Mouse (Mus musculus) large intestine, adult 2 months (tissue): ENCODE results near the gene Fam3b. TPM values are rescaled to one million over a fixed set of nuclear protein-coding genes. Genes with fewer than 3 reads are reported as not detected.

Experiments used
- DNase-seq: peaks from one replicate; pipeline ENCODE4 v3.0.0-alpha.2; 2012; ENCODE audit warnings: low read depth, low spot score
- WGBS: fragments of 180-500 bp; shearing (Covaris S2); methylation state at CpG from one replicate; pipeline ENCODE4 v1.1.7; 2018; 5-methylcytosine and 5-hydroxymethylcytosine counted together
- polyA plus RNA-seq: library from polyadenylated mRNA; depleted of rRNA; stranded (reverse); fragments of >200 nt; gene quantifications from 2 replicates; pipeline ENCODE4 v1.2.3, GENCODE M21; 2012

Gene Fam3b
- polyA plus RNA-seq, 1 experiment, result 220 TPM

- 21% methylated on average over 5 of the region's 5 CpGs for WGBS
- DNase-seq, result peak; percentile 86
Observed at GRCm38 (mm10) chr16:97497682-97498081, 16.9 kb downstream of the Fam3b start.

- no peak for DNase-seq
- 15% methylated on average over 3 of the region's 3 CpGs for WGBS
Observed at GRCm38 (mm10) chr16:97496026-97496425, 18.6 kb downstream of the Fam3b start.

- 58% methylated on average over 1 of the region's 1 CpGs for WGBS
- DNase-seq, result no peak
Observed at GRCm38 (mm10) chr16:97492369-97492768, 22.2 kb downstream of the Fam3b start.

- WGBS, result 46% methylated on average over 2 of the region's 2 CpGs
- no peak for DNase-seq
Observed at GRCm38 (mm10) chr16:97478655-97479054, 36.0 kb downstream of the Fam3b start.

DNA sequence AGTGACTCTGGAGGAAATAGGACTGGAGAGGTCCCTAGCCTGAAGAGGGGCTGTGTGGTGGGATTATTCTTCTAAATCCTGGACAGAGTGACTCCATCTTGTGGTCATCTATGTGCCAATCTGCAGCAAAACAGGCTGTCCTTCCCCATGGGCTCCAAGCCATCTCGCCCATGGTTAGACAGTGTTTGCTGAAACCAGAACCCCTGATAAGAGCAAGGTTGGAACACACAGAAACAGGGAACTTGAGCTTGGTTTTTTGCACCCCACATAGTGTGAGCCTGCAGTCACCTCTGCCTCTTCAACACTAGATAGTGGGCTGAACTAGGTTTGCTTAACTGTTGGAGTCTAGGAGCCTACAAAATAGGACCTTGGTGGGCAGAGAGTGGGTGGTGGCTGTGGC lies 38.1 kb downstream of the Fam3b start:
- WGBS, result 80% methylated on average over 1 of the region's 1 CpGs
- no peak for DNase-seq

GRCm38 (mm10) chr16:97475581-97475980 lies 39.0 kb downstream of the Fam3b start:
- DNase-seq, result no peak
- 50% methylated on average over 3 of the region's 3 CpGs for WGBS

DNA sequence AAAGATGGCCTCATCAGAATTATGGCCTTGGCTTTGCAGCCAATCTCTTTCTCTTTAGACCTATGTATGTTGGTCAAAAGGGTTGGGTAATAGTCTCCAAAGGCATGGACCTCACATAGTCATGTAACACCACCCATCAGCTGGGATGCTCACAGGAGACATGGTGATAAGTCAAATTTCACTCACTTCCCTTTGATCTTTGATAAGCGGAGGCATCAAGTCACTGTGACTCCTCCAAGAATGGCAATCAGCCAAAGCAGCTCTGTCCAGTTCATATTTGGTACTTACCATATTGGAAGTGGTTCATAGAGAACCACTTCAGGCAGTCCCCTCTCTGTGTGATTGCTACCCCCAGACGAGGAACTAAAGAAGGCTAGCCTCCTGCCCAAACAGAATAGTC lies 39.9 kb downstream of the Fam3b start:
- 89% methylated on average over 2 of the region's 2 CpGs for WGBS
- DNase-seq, result no peak

- WGBS, result 35% methylated on average over 4 of the region's 4 CpGs
- peak; percentile 60 for DNase-seq
Observed at GRCm38 (mm10) chr16:97467993-97468791, 46.4 kb downstream of the Fam3b start.

DNA sequence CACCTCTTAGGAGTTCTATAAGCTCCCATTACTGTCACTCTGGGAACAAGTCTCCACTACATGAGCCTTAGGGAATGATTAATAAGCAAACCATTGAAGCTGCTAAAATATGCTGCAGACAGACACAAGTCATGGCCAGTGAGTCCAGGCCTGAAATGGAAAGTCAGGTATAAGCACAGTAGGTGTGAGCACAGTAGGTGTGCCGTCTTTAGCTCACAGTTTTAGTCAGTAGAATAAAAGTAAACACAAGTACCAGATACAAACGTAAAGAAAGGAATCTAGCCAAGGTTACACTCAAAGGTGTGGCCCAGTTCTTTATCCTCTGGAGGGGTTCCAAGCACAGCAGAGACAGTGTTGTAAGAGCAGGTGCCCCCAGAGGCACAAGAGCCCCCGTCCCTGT lies 47.1 kb downstream of the Fam3b start:
- WGBS, result 25% methylated on average over 3 of the region's 3 CpGs
- DNase-seq, result no peak

DNA sequence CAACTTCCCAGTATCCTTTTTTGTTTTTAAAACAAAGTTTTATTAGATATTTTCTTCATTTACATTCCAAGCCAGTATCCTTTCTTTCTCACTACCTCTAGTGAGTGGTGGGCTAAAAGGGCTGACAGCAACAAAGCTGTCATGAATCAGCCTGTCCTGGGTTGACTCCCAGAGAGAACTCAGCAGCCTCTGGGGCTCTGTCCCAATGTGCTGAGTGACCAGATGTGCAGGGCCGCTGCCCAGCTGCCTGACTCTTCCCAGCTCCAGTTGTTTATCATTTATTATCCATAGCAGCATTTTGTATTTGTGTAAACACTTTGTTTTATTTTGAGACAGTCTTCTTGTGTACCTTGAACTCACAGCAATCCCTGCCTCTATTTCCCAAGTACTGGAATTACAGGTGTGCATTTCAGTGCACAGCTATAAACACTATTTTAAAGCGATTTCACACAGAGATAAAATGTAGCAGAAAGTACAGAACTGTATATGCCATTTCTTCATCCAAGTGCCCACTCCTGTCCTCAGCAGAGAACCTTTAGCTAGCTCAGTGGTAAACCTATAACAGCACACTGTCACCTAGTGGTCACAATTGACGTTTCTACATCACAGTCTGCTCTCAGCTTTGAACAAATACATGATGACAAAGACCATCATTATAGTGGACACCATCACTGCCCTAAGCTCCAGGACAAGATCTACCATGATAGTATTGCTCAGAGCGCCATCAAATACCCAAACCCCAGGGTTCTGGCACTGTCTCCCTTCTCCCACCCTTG lies 48.2 kb downstream of the Fam3b start:
- 54% methylated on average over 4 of the region's 4 CpGs for WGBS
- no peak for DNase-seq

GRCm38 (mm10) chr16:97462481-97463181 lies 52.0 kb downstream of the Fam3b start, which contains the start of gene Mx1:
Gene Mx1 (minus strand): TSS chr16:97462907.
- 19% methylated on average over 4 of the region's 4 CpGs for WGBS

GRCm38 (mm10) chr16:97461271-97461670 lies 53.3 kb downstream of the Fam3b start:
- 74% methylated on average over 2 of the region's 2 CpGs for WGBS
- no peak for DNase-seq

More at GRCm38 (mm10) chr16:97462481-97463181, 52.0 kb downstream of the Fam3b start, which contains the start of gene Mx1:
- DNase-seq, result no peak

DNA sequence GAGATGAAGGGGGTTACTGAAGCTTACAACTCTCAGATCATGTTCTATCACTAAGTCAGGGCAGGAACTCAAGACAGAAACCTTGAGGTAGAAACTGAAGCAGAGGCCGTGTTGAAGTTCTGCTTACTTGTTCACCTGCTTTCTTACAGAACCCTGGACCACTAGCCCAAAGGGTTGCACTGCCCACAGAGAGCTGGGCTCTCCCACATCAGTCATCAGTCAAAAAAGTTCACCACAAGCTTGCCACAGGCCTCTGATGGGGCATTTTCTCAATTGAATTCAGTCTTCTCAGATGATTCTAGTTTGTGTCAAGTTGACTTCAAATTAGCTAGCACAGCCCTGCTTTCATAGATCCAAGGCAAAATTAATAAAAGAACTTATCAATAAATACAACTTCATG lies 54.8 kb downstream of the Fam3b start:
- WGBS, result 64% methylated on average over 1 of the region's 1 CpGs

GRCm38 (mm10) chr16:97447386-97447785 lies 67.2 kb downstream of the Fam3b start:
- DNase-seq, result no peak

More for the DNA sequence above, 54.8 kb downstream of the Fam3b start:
- no peak for DNase-seq

GRCm38 (mm10) chr16:97443670-97444263 lies 70.8 kb downstream of the Fam3b start:
- 45% methylated on average over 14 of the region's 14 CpGs for WGBS
- DNase-seq, result peak; percentile 60

DNA sequence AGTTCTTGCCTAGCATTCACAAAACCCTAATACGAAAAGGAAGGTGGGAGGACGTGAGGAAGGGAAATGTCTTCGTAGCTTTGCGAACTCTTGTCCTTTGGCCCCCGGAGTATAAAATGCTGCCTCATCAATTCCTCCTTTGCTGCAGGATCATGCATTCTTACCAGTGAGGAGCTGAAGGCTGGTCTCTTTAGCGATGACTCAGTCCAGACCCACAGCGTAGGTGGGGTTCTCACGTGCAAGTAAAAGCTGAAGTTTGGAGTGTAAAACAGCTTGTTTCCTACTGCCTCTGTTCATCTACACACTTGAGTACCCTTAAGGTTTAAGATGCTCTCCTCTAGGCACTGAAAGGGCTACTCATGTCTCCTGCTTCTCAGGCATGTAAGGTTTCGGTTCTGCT lies 72.6 kb downstream of the Fam3b start:
- no peak for DNase-seq
- 70% methylated on average over 9 of the region's 9 CpGs for WGBS

GRCm38 (mm10) chr16:97438191-97438590 lies 76.4 kb downstream of the Fam3b start:
- DNase-seq, result no peak

DNA sequence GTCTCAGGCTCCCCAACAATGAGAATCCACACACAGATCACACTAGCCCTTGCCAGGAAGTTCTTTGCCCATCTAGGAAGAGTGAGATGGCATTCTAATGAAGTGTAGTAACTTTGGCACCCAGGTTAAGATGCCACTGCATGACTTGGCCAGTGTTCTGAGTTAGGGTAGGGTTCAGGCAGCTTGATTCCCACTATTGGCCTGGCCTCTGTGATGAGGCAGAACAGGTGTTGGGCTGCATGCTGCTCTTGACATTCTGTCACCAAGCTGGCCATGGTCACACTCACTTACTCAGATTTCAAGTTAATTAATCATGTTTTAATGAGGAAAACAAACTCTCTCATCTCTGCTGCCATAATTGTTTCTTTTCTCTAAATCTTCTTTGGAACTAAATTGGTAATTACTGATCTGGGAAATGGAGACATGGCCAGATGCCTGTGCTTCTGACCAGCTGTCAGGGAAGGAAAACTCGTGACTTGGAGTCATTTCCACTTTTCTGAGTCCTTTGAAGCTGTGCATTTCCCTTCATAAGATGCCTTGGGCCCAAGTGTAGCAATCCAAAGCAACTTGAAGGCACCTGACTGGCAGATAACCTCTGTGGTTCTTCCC lies 77.1 kb downstream of the Fam3b start:
- DNase-seq, result no peak
- 63% methylated on average over 1 of the region's 1 CpGs for WGBS

More at GRCm38 (mm10) chr16:97438191-97438590, 76.4 kb downstream of the Fam3b start:
- WGBS, result 89% methylated on average over 3 of the region's 3 CpGs

DNA sequence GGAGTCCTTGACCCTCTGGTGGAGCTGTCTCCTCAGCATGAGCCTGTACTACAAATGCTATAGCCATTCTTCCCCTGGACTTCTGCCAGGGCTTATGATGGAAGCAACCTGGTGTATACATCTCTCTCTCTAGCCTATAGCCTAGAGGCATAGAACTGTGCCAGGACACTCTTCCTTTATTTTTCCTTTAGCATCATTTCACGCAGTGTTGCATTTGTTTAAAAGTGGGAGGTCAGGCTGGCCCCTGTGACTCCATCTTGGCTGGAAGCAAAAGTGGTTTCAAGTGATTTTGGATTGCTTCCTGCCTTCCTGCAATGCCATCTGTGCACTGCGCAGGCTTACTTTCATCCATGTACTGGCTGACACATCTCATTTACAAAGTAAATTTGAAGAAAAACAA lies 80.4 kb downstream of the Fam3b start:
- no peak for DNase-seq
- 74% methylated on average over 2 of the region's 2 CpGs for WGBS
